Mouse (Mus musculus): Measurements from ENCODE around the gene Hdac4.

- no peak for TF ChIP-seq CTCF (IDR thresholded peaks at IDR 0.05; ENCODE audit: extremely low read depth, insufficient read depth, insufficient read length, insufficient replicate concordance)
- no peak for TF ChIP-seq POLR2A (IDR thresholded peaks at IDR 0.05; ENCODE audit: low read depth, low read length)
These were observed 16.7 kb upstream of the Hdac4 start for GRCm38 (mm10) chr1:92212003-92212750.
